Mouse (Mus musculus): ENCODE results near the gene Gm11627.
"Not testable (repeated sequence)": the region's sequence is repeated elsewhere in the genome, so short reads cannot be mapped to it uniquely, and the experiment has no call there.

Gm11627 gene

GRCm38 (mm10) chr11:102579165-102580033 lies at the start of gene Gm11627:
Gene Gm11627 (minus strand): TSS chr11:102579461.
- DNase-seq (ENCODE audit: low spot score): no peak

- no peak for DNase-seq (ENCODE audit: low spot score)
Observed at GRCm38 (mm10) chr11:102628529-102628928, 49.3 kb upstream of the Gm11627 start.

- no peak for DNase-seq (ENCODE audit: low spot score)
Observed at GRCm38 (mm10) chr11:102627171-102627931, 48.1 kb upstream of the Gm11627 start.

- no peak for DNase-seq (ENCODE audit: low spot score)
Observed at GRCm38 (mm10) chr11:102624888-102625407, 45.7 kb upstream of the Gm11627 start.

GRCm38 (mm10) chr11:102623876-102624789 lies 44.9 kb upstream of the Gm11627 start:
- DNase-seq (ENCODE audit: low spot score): no peak

GRCm38 (mm10) chr11:102619449-102619848 lies 40.2 kb upstream of the Gm11627 start:
- no peak for DNase-seq (ENCODE audit: low spot score)

- DNase-seq (ENCODE audit: low spot score): no peak
Observed at GRCm38 (mm10) chr11:102611317-102611705, 32.0 kb upstream of the Gm11627 start.

GRCm38 (mm10) chr11:102610675-102611316 lies 31.5 kb upstream of the Gm11627 start:
- no peak for DNase-seq (ENCODE audit: low spot score)

- DNase-seq (ENCODE audit: low spot score): no peak
Observed at GRCm38 (mm10) chr11:102610260-102610659, 31.0 kb upstream of the Gm11627 start.

GRCm38 (mm10) chr11:102609483-102609882 lies 30.2 kb upstream of the Gm11627 start:
- no peak for DNase-seq (ENCODE audit: low spot score)

GRCm38 (mm10) chr11:102608691-102609090 lies 29.4 kb upstream of the Gm11627 start:
- DNase-seq (ENCODE audit: low spot score): no peak

- DNase-seq (ENCODE audit: low spot score): no peak
Observed at GRCm38 (mm10) chr11:102607686-102608548, 28.7 kb upstream of the Gm11627 start.

- not testable (repeated sequence) for DNase-seq (ENCODE audit: low spot score)
Observed at GRCm38 (mm10) chr11:102607201-102607600, 27.9 kb upstream of the Gm11627 start.

GRCm38 (mm10) chr11:102606751-102607171 lies 27.5 kb upstream of the Gm11627 start:
- DNase-seq (ENCODE audit: low spot score): no peak

GRCm38 (mm10) chr11:102605553-102606416 lies 26.5 kb upstream of the Gm11627 start:
- DNase-seq (ENCODE audit: low spot score): no peak

GRCm38 (mm10) chr11:102604777-102605552 lies 25.7 kb upstream of the Gm11627 start:
- DNase-seq (ENCODE audit: low spot score): no peak

GRCm38 (mm10) chr11:102604010-102604584 lies 24.8 kb upstream of the Gm11627 start, which contains the start of gene Fzd2:
Gene Fzd2 (plus strand): TSS chr11:102604396.
- peak; percentile 53 for DNase-seq (ENCODE audit: low spot score)

- DNase-seq (ENCODE audit: low spot score): no peak
Observed at GRCm38 (mm10) chr11:102603496-102603850, 24.2 kb upstream of the Gm11627 start.
